Mouse (Mus musculus) limb, embryonic 12.5 days (tissue): ENCODE data around the gene Tmem143. TPM values are rescaled to one million over a fixed set of nuclear protein-coding genes. Genes with fewer than 3 reads are reported as not detected.
A peak's percentile ranks its signal among the peaks of the same experiment; 100 is the strongest.

Experiments
- ATAC-seq: fragments of 200-750 bp; cut with Nextera tagmentation; 2 replicates; pipeline ENCODE4 v1.8.0; 2017; ENCODE audit warnings: low read depth, moderate TSS enrichment; ENCODE audit not compliant: insufficient number of reproducible peaks, insufficient read depth, low FRiP score, low TSS enrichment
- H3K27ac ChIP-seq: fragments of 300-500 bp; sonication (generic); 2 replicates; pipeline ENCODE4 v1.5.1; 2016; ENCODE audit warnings: mild to moderate bottlenecking, moderate library complexity
- H3K27me3 ChIP-seq: fragments of 300-500 bp; sonication (generic); 2 replicates; pipeline ENCODE4 v1.6.1; 2016; ENCODE audit warnings: mild to moderate bottlenecking, moderate library complexity
- H3K36me3 ChIP-seq: fragments of 300-500 bp; sonication (generic); 2 replicates; pipeline ENCODE4 v1.6.1; 2016; ENCODE audit warnings: mild to moderate bottlenecking, moderate library complexity
- H3K4me1 ChIP-seq: fragments of 300-500 bp; sonication (generic); replicated peaks from 2 replicates; pipeline ENCODE4 v1.6.1; 2016
- H3K4me2 ChIP-seq: fragments of 300-500 bp; sonication (generic); 2 replicates; pipeline ENCODE4 v1.6.1; 2016; ENCODE audit warnings: mild to moderate bottlenecking, moderate library complexity
- H3K4me3 ChIP-seq: fragments of 300-500 bp; sonication (generic); replicated peaks from 2 replicates; pipeline ENCODE4 v1.5.1; 2016; ENCODE audit warnings: mild to moderate bottlenecking
- H3K9ac ChIP-seq: fragments of 300-500 bp; sonication (generic); replicated peaks from 2 replicates; pipeline ENCODE4 v1.6.1; 2016; ENCODE audit warnings: mild to moderate bottlenecking, moderate library complexity
- H3K9me3 ChIP-seq: fragments of 300-500 bp; sonication (generic); 2 replicates; pipeline ENCODE4 v1.6.1; 2016; ENCODE audit warnings: mild to moderate bottlenecking, moderate library complexity
- WGBS: fragments of 180-500 bp; shearing (Covaris S2); methylation state at CpG from one replicate; pipeline ENCODE4 v1.1.7; 2016; 5-methylcytosine and 5-hydroxymethylcytosine counted together
- polyA plus RNA-seq: library from polyadenylated mRNA; unstranded; fragments of >200 nt; fragmentation: Nextera tagmentation; extraction: Ambion mirVana; gene quantifications from 2 replicates; pipeline ENCODE4 v1.2.1, GENCODE M21; 2016

The Tmem143 gene
- polyA plus RNA-seq, 1 experiment from 2014 or later, result 6.0 TPM

- H3K4me1 ChIP-seq, result peaks cover 58% of the 10 kb centered on the region
- ATAC-seq, result 0 out of 2 replicates have a peak, but pooled peaks have one; percentile 13
- 21% methylated on average over 13 of the region's 13 CpGs for WGBS
- H3K27ac ChIP-seq, result peak overlapping the region; percentile 92
- peak overlapping the region; percentile 40 for H3K9ac ChIP-seq
- no peaks in the 10 kb centered on the region for H3K9me3 ChIP-seq
- H3K4me2 ChIP-seq, result peak overlapping the region; percentile 63
- H3K27me3 ChIP-seq, result no peaks in the 10 kb centered on the region
- peaks cover 14% of the 10 kb centered on the region; the same call in 1 of the 2 replicates for H3K36me3 ChIP-seq
- H3K4me3 ChIP-seq, result peak overlapping the region; percentile 34
Observed at GRCm38 (mm10) chr7:45917004-45917704, 20.4 kb downstream of the Tmem143 start.

- H3K4me2 ChIP-seq, result peak overlapping the region; percentile 63
- 87% methylated on average over 15 of the region's 15 CpGs for WGBS
- no peak overlapping the region for H3K4me3 ChIP-seq
- peak overlapping the region; percentile 92 for H3K27ac ChIP-seq
- H3K9me3 ChIP-seq, result no peaks in the 10 kb centered on the region
- H3K27me3 ChIP-seq, result no peaks in the 10 kb centered on the region
- ATAC-seq, result no peak
- H3K36me3 ChIP-seq, result peaks cover 12% of the 10 kb centered on the region; the same call in 1 of the 2 replicates
- peak overlapping the region; percentile 40 for H3K9ac ChIP-seq
- H3K4me1 ChIP-seq, result peaks cover 66% of the 10 kb centered on the region
Observed at GRCm38 (mm10) chr7:45917926-45918325, 21.2 kb downstream of the Tmem143 start.

- peak overlapping the region; percentile 56; the same call in 1 of the 2 replicates for H3K4me2 ChIP-seq
- no peak overlapping the region for H3K27ac ChIP-seq
- 68% methylated on average over 14 of the region's 14 CpGs for WGBS
- H3K9ac ChIP-seq, result no peak overlapping the region
- no peaks in the 10 kb centered on the region for H3K9me3 ChIP-seq
- H3K27me3 ChIP-seq, result no peaks in the 10 kb centered on the region
- H3K4me1 ChIP-seq, result peaks cover 69% of the 10 kb centered on the region
- peaks cover 4% of the 10 kb centered on the region; the same call in 1 of the 2 replicates for H3K36me3 ChIP-seq
- H3K4me3 ChIP-seq, result no peak overlapping the region
- ATAC-seq, result no peak
Observed at GRCm38 (mm10) chr7:45919083-45919671, 22.4 kb downstream of the Tmem143 start.

GRCm38 (mm10) chr7:45919761-45920160, 23.0 kb downstream of the Tmem143 start:
- H3K4me2 ChIP-seq, result peak overlapping the region; percentile 56
- WGBS, result 79% methylated on average over 4 of the region's 4 CpGs
- peaks cover 4% of the 10 kb centered on the region; the same call in 1 of the 2 replicates for H3K36me3 ChIP-seq
- H3K9me3 ChIP-seq, result no peaks in the 10 kb centered on the region
- H3K9ac ChIP-seq, result peak overlapping the region; percentile 48; the same call in 1 of the 2 replicates
- H3K4me3 ChIP-seq, result peak overlapping the region; percentile 37
- H3K4me1 ChIP-seq, result peaks cover 66% of the 10 kb centered on the region
- no peak for ATAC-seq
- no peak overlapping the region for H3K27ac ChIP-seq
- no peaks in the 10 kb centered on the region for H3K27me3 ChIP-seq

GRCm38 (mm10) chr7:45920583-45921241, 24.0 kb downstream of the Tmem143 start:
- Histone ChIP-seq H3K4me3 (peak overlapping the region; percentile 37), H3K4me2 (peak overlapping the region; percentile 56), H3K36me3 (peaks cover 4% of the 10 kb centered on the region; the same call in 1 of the 2 replicates), H3K27ac (peak overlapping the region; percentile 76), H3K27me3 (no peaks in the 10 kb centered on the region), H3K9ac (peak overlapping the region; percentile 48), H3K9me3 (peaks cover 4% of the 10 kb centered on the region; the same call in 1 of the 2 replicates), H3K4me1 (peaks cover 60% of the 10 kb centered on the region)
- no peak for ATAC-seq
- 35% methylated on average over 9 of the region's 9 CpGs for WGBS

GRCm38 (mm10) chr7:45921242-45921621, 24.5 kb downstream of the Tmem143 start, which contains the start of gene Emp3:
Emp3 (minus strand) TSS chr7:45921404.
- H3K4me2 ChIP-seq, result peak within 1 kb of the TSS; percentile 57
- no peak for ATAC-seq
- peak within 1 kb of the TSS; percentile 87 for H3K27ac ChIP-seq
- H3K9me3 ChIP-seq, result peaks cover 4% of the 10 kb centered on the region; the same call in 1 of the 2 replicates
- H3K4me3 ChIP-seq, result peak within 1 kb of the TSS; percentile 37
- H3K4me1 ChIP-seq, result peaks cover 55% of the 10 kb centered on the region
- no peaks in the 10 kb centered on the region for H3K27me3 ChIP-seq
- peaks cover 4% of the 10 kb centered on the region; the same call in 1 of the 2 replicates for H3K36me3 ChIP-seq
- WGBS, result 38% methylated on average over 9 of the region's 9 CpGs
- peak within 1 kb of the TSS; percentile 48 for H3K9ac ChIP-seq

GRCm38 (mm10) chr7:45921950-45922600, 25.3 kb downstream of the Tmem143 start:
- H3K9ac ChIP-seq, result no peak overlapping the region
- peak overlapping the region; percentile 57 for H3K4me2 ChIP-seq
- H3K36me3 ChIP-seq, result peaks cover 4% of the 10 kb centered on the region; the same call in 1 of the 2 replicates

GRCm38 (mm10) chr7:45922928-45923761, 26.4 kb downstream of the Tmem143 start:
- Histone ChIP-seq H3K27me3 (peaks cover 7% of the 10 kb centered on the region), H3K36me3 (peaks cover 4% of the 10 kb centered on the region; the same call in 1 of the 2 replicates), H3K9me3 (peaks cover 4% of the 10 kb centered on the region; the same call in 1 of the 2 replicates), H3K4me2 (peak overlapping the region; percentile 57), H3K4me1 (peaks cover 38% of the 10 kb centered on the region), H3K27ac (peak overlapping the region; percentile 87), H3K4me3 (peak overlapping the region; percentile 40), H3K9ac (peak overlapping the region; percentile 44; the same call in 1 of the 2 replicates)
- WGBS, result under 1% methylated on average over 37 of the region's 37 CpGs
- peak; percentile 79 for ATAC-seq

More at GRCm38 (mm10) chr7:45921950-45922600, 25.3 kb downstream of the Tmem143 start:
- WGBS, result 85% methylated on average over 12 of the region's 12 CpGs
- peak overlapping the region; percentile 87 for H3K27ac ChIP-seq
- H3K4me1 ChIP-seq, result peaks cover 49% of the 10 kb centered on the region
- H3K4me3 ChIP-seq, result no peak overlapping the region
- H3K9me3 ChIP-seq, result peaks cover 4% of the 10 kb centered on the region; the same call in 1 of the 2 replicates
- no peak for ATAC-seq
- H3K27me3 ChIP-seq, result no peaks in the 10 kb centered on the region

- H3K9ac ChIP-seq, result peak within 1 kb of the TSS; percentile 44; the same call in 1 of the 2 replicates
- WGBS, result 6% methylated on average over 24 of the region's 24 CpGs
- ATAC-seq, result peak; percentile 28; the same call in 1 of the 2 replicates
Observed at GRCm38 (mm10) chr7:45923762-45924428, 27.2 kb downstream of the Tmem143 start, which contains the start of gene Ccdc114. Ccdc114 (plus strand) TSS chr7:45924072.

More at GRCm38 (mm10) chr7:45923762-45924428, 27.2 kb downstream of the Tmem143 start, which contains the start of gene Ccdc114:
- H3K27ac ChIP-seq, result peak within 1 kb of the TSS; percentile 87
- H3K27me3 ChIP-seq, result peaks cover 12% of the 10 kb centered on the region
- peak within 1 kb of the TSS; percentile 57 for H3K4me2 ChIP-seq
- peak within 1 kb of the TSS; percentile 40 for H3K4me3 ChIP-seq
- peaks cover 4% of the 10 kb centered on the region; the same call in 1 of the 2 replicates for H3K36me3 ChIP-seq
- H3K4me1 ChIP-seq, result peaks cover 39% of the 10 kb centered on the region
- peaks cover 4% of the 10 kb centered on the region; the same call in 1 of the 2 replicates for H3K9me3 ChIP-seq
